Mouse (Mus musculus): ENCODE results near the gene Zfp747.

GRCm38 (mm10) chr7:127355796-127356195 is 20.1 kb downstream of the Zfp747 start:
- TF ChIP-seq GATA1 (IDR thresholded peaks at IDR 0.05; ENCODE audit: low read length) (no peak), TAL1 (IDR thresholded peaks at IDR 0.05; ENCODE audit: low read length) (no peak)
